In the genomic region with DNA sequence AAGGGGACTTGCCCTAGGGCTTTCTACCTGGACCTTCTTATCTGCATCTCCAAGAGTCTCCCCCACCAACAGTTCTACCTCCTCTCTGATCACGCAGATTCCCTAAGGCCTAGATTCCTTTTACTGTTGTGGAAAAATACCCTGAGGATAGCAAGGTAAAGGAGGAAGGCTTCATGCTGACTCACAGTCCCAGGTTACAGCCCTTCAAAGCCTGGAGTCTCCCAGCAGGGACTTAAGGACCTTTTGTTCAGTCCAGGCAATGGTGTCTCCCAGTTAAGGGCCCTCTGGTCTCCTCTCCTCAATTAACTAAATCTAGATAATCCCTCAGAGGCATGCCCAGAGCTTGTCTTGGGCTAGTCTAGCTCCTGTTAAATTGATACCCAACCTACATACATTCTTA, we compare ENCODE assay signal across 9 mouse cellular contexts. TPM values are rescaled to one million over a fixed set of nuclear protein-coding genes. Genes with fewer than 3 reads are reported as not detected.
DNase-seq lines count a peak whose midpoint lies in the region; ATAC-seq and TF ChIP-seq lines count a peak whose summit lies in the region.
"Had no signal": no experiment of that assay in that cellular context is flagged by ENCODE, and none has a peak within 500 bp of the region (broad histone marks: within the 10 kb centered on the region; RNA-seq: fewer than 3 reads in every experiment).

No protein-coding gene starts in this region.

- no peaks in the 10 kb centered on the region for H3K27me3 ChIP-seq in liver, embryonic 11.5 days (replicated peaks; ENCODE audit: control insufficient read depth, insufficient read depth, low read length)
- H3K27me3 ChIP-seq in forebrain, embryonic 11.5 days (ENCODE audit: control insufficient read depth, insufficient read depth, low read length) = no peaks in the 10 kb centered on the region
- H3K27me3 ChIP-seq in limb, embryonic 14.5 days (ENCODE audit: control insufficient read depth, insufficient read depth, low read length) = no peaks in the 10 kb centered on the region
- H3K27me3 ChIP-seq in stomach, embryonic 14.5 days (ENCODE audit: control insufficient read depth, insufficient read depth, low read length) = no peaks in the 10 kb centered on the region

- H3K9ac ChIP-seq in liver, embryonic 11.5 days (ENCODE audit: low read depth, low read length) = no peak overlapping the region; the same call in 1 of the 2 replicates
- H3K9ac ChIP-seq in forebrain, embryonic 11.5 days (ENCODE audit: low read length) = peak overlapping the region; percentile 70
- H3K9ac ChIP-seq in limb, embryonic 14.5 days (ENCODE audit: low read depth, low read length, severe bottlenecking) = no peak overlapping the region
- no peak overlapping the region for H3K9ac ChIP-seq in stomach, embryonic 14.5 days (replicated peaks; ENCODE audit: low read depth, low read length)

- peaks cover 6% of the 10 kb centered on the region; the same call in 1 of the 2 replicates for H3K4me1 ChIP-seq in liver, embryonic 11.5 days (replicated peaks; ENCODE audit: control insufficient read depth, insufficient read depth, low read length)
- peaks cover 4% of the 10 kb centered on the region; the same call in 1 of the 2 replicates for H3K4me1 ChIP-seq in forebrain, embryonic 11.5 days (replicated peaks; ENCODE audit: control insufficient read depth, insufficient read depth, low read length)
- H3K4me1 ChIP-seq in limb, embryonic 14.5 days (ENCODE audit: control insufficient read depth, insufficient read depth, low read length) = peaks cover 13% of the 10 kb centered on the region
- peaks cover 4% of the 10 kb centered on the region; the same call in 1 of the 2 replicates for H3K4me1 ChIP-seq in stomach, embryonic 14.5 days (ENCODE audit: control insufficient read depth, insufficient read depth, low read length)

- H3K36me3 ChIP-seq in liver, embryonic 11.5 days (ENCODE audit: control insufficient read depth, insufficient read depth, low read length) = no peaks in the 10 kb centered on the region
- H3K36me3 ChIP-seq in forebrain, embryonic 11.5 days (ENCODE audit: control insufficient read depth, insufficient read depth, low read length) = no peaks in the 10 kb centered on the region
- no peaks in the 10 kb centered on the region for H3K36me3 ChIP-seq in limb, embryonic 14.5 days (ENCODE audit: control insufficient read depth, insufficient read depth, low read length)
- no peaks in the 10 kb centered on the region for H3K36me3 ChIP-seq in stomach, embryonic 14.5 days (ENCODE audit: control insufficient read depth, insufficient read depth, low read length)

- DNase-seq in liver, embryonic 11.5 days (ENCODE audit: low spot score) = no peak
- DNase-seq in liver = no peak
- DNase-seq in forebrain, embryonic 11.5 days (ENCODE audit: low spot score) = no peak
- no peak for DNase-seq in limb, embryonic 14.5 days (ENCODE audit: low spot score)
- no peak for DNase-seq in adrenal gland, adult 18-20 months (ENCODE audit: low spot score in 2 of 2)

- H3K4me2 ChIP-seq in liver, embryonic 11.5 days = peak overlapping the region; percentile 88
- peak overlapping the region; percentile 60; the same call in 1 of the 2 replicates for H3K4me2 ChIP-seq in forebrain, embryonic 11.5 days (ENCODE audit: low read depth, low read length, severe bottlenecking)
- peak overlapping the region; percentile 58; the same call in 1 of the 2 replicates for H3K4me2 ChIP-seq in limb, embryonic 14.5 days (replicated peaks; ENCODE audit: low read depth, low read length, severe bottlenecking)
- H3K4me2 ChIP-seq in stomach, embryonic 14.5 days (replicated peaks; ENCODE audit: low read depth, low read length) = peak overlapping the region; percentile 46; the same call in 1 of the 2 replicates

- TF ChIP-seq POLR2A in limb, embryonic 14.5 days (IDR thresholded peaks at IDR 0.05; ENCODE audit: borderline replicate concordance, extremely low read depth, insufficient read depth, insufficient read length) = no peak

- WGBS in liver, embryonic 11.5 days = 58% methylated on average over 1 of the region's 1 CpGs
- WGBS in forebrain, embryonic 11.5 days = 18% methylated on average over 1 of the region's 1 CpGs
- 50% methylated on average over 1 of the region's 1 CpGs for WGBS in limb, embryonic 14.5 days
- 63% methylated on average over 1 of the region's 1 CpGs for WGBS in stomach, embryonic 14.5 days

- H3K9me3 ChIP-seq in liver, embryonic 11.5 days (ENCODE audit: control insufficient read depth, low read length) = no peaks in the 10 kb centered on the region
- no peaks in the 10 kb centered on the region for H3K9me3 ChIP-seq in forebrain, embryonic 11.5 days (ENCODE audit: control insufficient read depth, low read length)
- no peaks in the 10 kb centered on the region for H3K9me3 ChIP-seq in limb, embryonic 14.5 days (ENCODE audit: control insufficient read depth, low read length)
- H3K9me3 ChIP-seq in stomach, embryonic 14.5 days (ENCODE audit: control insufficient read depth, low read depth, low read length) = no peaks in the 10 kb centered on the region

- no peak overlapping the region for H3K27ac ChIP-seq in liver, embryonic 11.5 days (ENCODE audit: low read depth, low read length)
- H3K27ac ChIP-seq in forebrain, embryonic 11.5 days (ENCODE audit: low read depth, low read length) = peak overlapping the region; percentile 85; the same call in 1 of the 2 replicates
- H3K27ac ChIP-seq in limb, embryonic 14.5 days (replicated peaks; ENCODE audit: low read depth, low read length) = peak overlapping the region; percentile 92; the same call in 1 of the 2 replicates
- peak overlapping the region; percentile 88 for H3K27ac ChIP-seq in stomach, embryonic 14.5 days (ENCODE audit: low read length)

- ATAC-seq in liver, embryonic 11.5 days (replicated peaks; ENCODE audit: low FRiP score) = no peak
- ATAC-seq in forebrain, embryonic 11.5 days (replicated peaks; ENCODE audit: low FRiP score) = no peak
- no peak for ATAC-seq in limb, embryonic 14.5 days (ENCODE audit: low FRiP score, low read depth)
- ATAC-seq in stomach, embryonic 14.5 days (ENCODE audit: insufficient number of reproducible peaks, insufficient read depth, low FRiP score, low read depth) = no peak
- no peak for ATAC-seq in CD4-positive, CD25-positive, alpha-beta regulatory T cell, adult 4 months
- ATAC-seq in cerebellum, adult (ENCODE audit: insufficient number of reproducible peaks, low FRiP score, low TSS enrichment) = no peak

- H3K4me3 ChIP-seq in liver, embryonic 11.5 days (ENCODE audit: low read depth, low read length) = no peak overlapping the region
- no peak overlapping the region for H3K4me3 ChIP-seq in forebrain, embryonic 11.5 days (ENCODE audit: low read depth, low read length)
- no peak overlapping the region for H3K4me3 ChIP-seq in limb, embryonic 14.5 days (replicated peaks; ENCODE audit: low read length)
- H3K4me3 ChIP-seq in stomach, embryonic 14.5 days (ENCODE audit: low read depth, low read length) = no peak overlapping the region

RNA-seq across cellular contexts. Expression of a gene that starts 8.5 kb away (rescaled TPM):
- not detected in 2 replicates for polyA plus RNA-seq in liver, embryonic 11.5 days (2014; fragmentation: Nextera tagmentation; extraction: Ambion mirVana)
- not detected in 2 replicates for polyA plus RNA-seq in forebrain, embryonic 11.5 days (2014; fragmentation: Nextera tagmentation; extraction: Ambion mirVana)
- 0.11 TPM in 1 of 2 replicates, not detected in the other for polyA plus RNA-seq in limb, embryonic 14.5 days (2012; rRNA removed)
- 0.89 and 1.4 TPM in 2 replicates for polyA plus RNA-seq in limb, embryonic 14.5 days (2014; fragmentation: Nextera tagmentation; extraction: Ambion mirVana)
- polyA plus RNA-seq in stomach, embryonic 14.5 days (2014; fragmentation: Nextera tagmentation; extraction: Ambion mirVana) = 1.9 TPM in 2 replicates
- total RNA-seq in adrenal gland, adult 18-20 months (2021) = 10 to 100 TPM; 18.0 to 66.4 TPM
- polyA plus RNA-seq in CD4-positive, CD25-positive, alpha-beta regulatory T cell, adult 4 months (2017; shearing (Covaris generic)) = not detected
- total RNA-seq: layer of hippocampus, adult 8-10 months had no signal

RNA-seq across cellular contexts. Expression of a gene that starts 19.8 kb away (rescaled TPM):
- 35.0 and 37.4 TPM in 2 replicates for polyA plus RNA-seq in liver, embryonic 11.5 days (2014; fragmentation: Nextera tagmentation; extraction: Ambion mirVana)
- polyA plus RNA-seq in forebrain, embryonic 11.5 days (2014; fragmentation: Nextera tagmentation; extraction: Ambion mirVana) = 67.0 and 70.6 TPM in 2 replicates
- 82.1 and 95.0 TPM in 2 replicates for polyA plus RNA-seq in limb, embryonic 14.5 days (2012; rRNA removed)
- polyA plus RNA-seq in limb, embryonic 14.5 days (2014; fragmentation: Nextera tagmentation; extraction: Ambion mirVana) = 39.8 and 45.1 TPM in 2 replicates
- polyA plus RNA-seq in stomach, embryonic 14.5 days (2014; fragmentation: Nextera tagmentation; extraction: Ambion mirVana) = 41.7 and 44.3 TPM in 2 replicates
- 10 to 100 TPM; 59.8 to 71.3 TPM for total RNA-seq in adrenal gland, adult 18-20 months (2021)
- polyA plus RNA-seq in CD4-positive, CD25-positive, alpha-beta regulatory T cell, adult 4 months (2017; shearing (Covaris generic)) = 10 to 100 TPM; 18.9 to 19.2 TPM

RNA-seq across cellular contexts. Expression of a gene that starts 30.9 kb away (rescaled TPM):
- 0.31 TPM in 1 of 2 replicates, not detected in the other for polyA plus RNA-seq in liver, embryonic 11.5 days (2014; fragmentation: Nextera tagmentation; extraction: Ambion mirVana)
- polyA plus RNA-seq in forebrain, embryonic 11.5 days (2014; fragmentation: Nextera tagmentation; extraction: Ambion mirVana) = 0.99 TPM in 1 of 2 replicates, not detected in the other
- not detected in 2 replicates for polyA plus RNA-seq in limb, embryonic 14.5 days (2012; rRNA removed)
- polyA plus RNA-seq in limb, embryonic 14.5 days (2014; fragmentation: Nextera tagmentation; extraction: Ambion mirVana) = 0.93 TPM in 1 of 2 replicates, not detected in the other
- not detected in 2 replicates for polyA plus RNA-seq in stomach, embryonic 14.5 days (2014; fragmentation: Nextera tagmentation; extraction: Ambion mirVana)
- not detected for total RNA-seq in adrenal gland, adult 18-20 months (2021)
- under 1 TPM in 1 of 2 experiments, not detected in 1; 0.73 TPM for polyA plus RNA-seq in CD4-positive, CD25-positive, alpha-beta regulatory T cell, adult 4 months (2017; shearing (Covaris generic))
- total RNA-seq: layer of hippocampus, adult 8-10 months had no signal

RNA-seq across cellular contexts. Expression of a gene that starts 38.7 kb away (rescaled TPM):
- polyA plus RNA-seq in liver, embryonic 11.5 days (2014; fragmentation: Nextera tagmentation; extraction: Ambion mirVana) = 13.0 and 14.3 TPM in 2 replicates
- polyA plus RNA-seq in forebrain, embryonic 11.5 days (2014; fragmentation: Nextera tagmentation; extraction: Ambion mirVana) = 17.3 and 19.5 TPM in 2 replicates
- polyA plus RNA-seq in limb, embryonic 14.5 days (2012; rRNA removed) = 10.1 and 11.4 TPM in 2 replicates
- 9.1 and 10.6 TPM in 2 replicates for polyA plus RNA-seq in limb, embryonic 14.5 days (2014; fragmentation: Nextera tagmentation; extraction: Ambion mirVana)
- 11.5 and 15.1 TPM in 2 replicates for polyA plus RNA-seq in stomach, embryonic 14.5 days (2014; fragmentation: Nextera tagmentation; extraction: Ambion mirVana)
- total RNA-seq in adrenal gland, adult 18-20 months (2021) = 10 to 100 TPM; 17.8 to 19.9 TPM
- 1 to 10 TPM; 7.3 to 8.2 TPM for polyA plus RNA-seq in CD4-positive, CD25-positive, alpha-beta regulatory T cell, adult 4 months (2017; shearing (Covaris generic))

RNA-seq across cellular contexts. Expression of a gene that starts 38.7 kb away (rescaled TPM):
- polyA plus RNA-seq in liver, embryonic 11.5 days (2014; fragmentation: Nextera tagmentation; extraction: Ambion mirVana) = 41.8 and 43.6 TPM in 2 replicates
- 55.6 and 57.6 TPM in 2 replicates for polyA plus RNA-seq in forebrain, embryonic 11.5 days (2014; fragmentation: Nextera tagmentation; extraction: Ambion mirVana)
- 32.8 and 36.1 TPM in 2 replicates for polyA plus RNA-seq in limb, embryonic 14.5 days (2012; rRNA removed)
- polyA plus RNA-seq in limb, embryonic 14.5 days (2014; fragmentation: Nextera tagmentation; extraction: Ambion mirVana) = 54.0 and 55.2 TPM in 2 replicates
- polyA plus RNA-seq in stomach, embryonic 14.5 days (2014; fragmentation: Nextera tagmentation; extraction: Ambion mirVana) = 45.9 and 49.3 TPM in 2 replicates
- total RNA-seq in adrenal gland, adult 18-20 months (2021) = 10 to 100 TPM; 24.7 to 36.0 TPM
- 10 to 100 TPM; 29.0 to 43.3 TPM for polyA plus RNA-seq in CD4-positive, CD25-positive, alpha-beta regulatory T cell, adult 4 months (2017; shearing (Covaris generic))
